Mouse (Mus musculus): ENCODE measurements at regions not wholly inside any gene's neighbourhood (a gene's known extent, or its start where the extent isn't known, plus 50 kb on each side); places are given as distances from the start of the nearest gene placed in this dataset.

DNA sequence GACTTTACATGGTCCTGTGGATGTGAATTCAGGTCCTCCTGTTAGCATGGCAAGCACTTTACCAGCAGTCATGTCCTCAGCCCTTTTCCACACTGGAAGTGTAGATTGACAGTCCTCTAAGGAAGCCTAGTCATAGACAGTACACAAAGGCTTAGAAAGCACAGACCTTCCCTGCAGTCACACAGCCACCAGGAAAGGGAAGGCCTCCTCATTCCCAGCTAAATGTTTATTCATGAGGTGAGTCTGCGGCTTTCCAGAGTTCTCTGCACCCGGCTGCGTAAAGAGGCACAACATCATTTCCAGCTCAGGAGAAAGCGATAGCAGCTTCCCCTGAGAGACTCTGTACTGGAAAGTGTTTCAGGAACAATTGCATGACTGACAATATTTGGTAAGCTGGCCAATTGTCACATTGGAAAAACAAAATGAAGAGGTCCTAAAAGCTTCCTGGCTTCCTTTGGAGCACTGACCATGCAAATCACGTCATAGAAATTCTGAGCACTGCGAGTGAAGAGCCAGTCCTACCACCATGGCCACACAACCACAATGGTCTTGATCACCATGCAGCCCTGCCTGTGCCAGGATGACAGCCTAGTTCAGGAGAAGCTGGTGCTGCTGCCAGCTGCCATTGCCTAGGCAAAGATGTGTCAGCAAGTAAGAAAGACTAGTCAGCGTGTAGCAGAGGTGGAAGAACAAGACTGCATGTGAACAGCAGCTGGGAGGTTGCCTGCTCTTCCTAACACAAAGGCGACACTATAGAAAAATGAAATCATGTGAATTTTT is 252.2 kb upstream of the Tbl1xr1 start:
- H3K4me1 ChIP-seq (ENCODE audit: control insufficient read depth, insufficient read depth, low read length), result peaks cover 6% of the 10 kb centered on the region; the same call in 1 of the 2 replicates

DNA sequence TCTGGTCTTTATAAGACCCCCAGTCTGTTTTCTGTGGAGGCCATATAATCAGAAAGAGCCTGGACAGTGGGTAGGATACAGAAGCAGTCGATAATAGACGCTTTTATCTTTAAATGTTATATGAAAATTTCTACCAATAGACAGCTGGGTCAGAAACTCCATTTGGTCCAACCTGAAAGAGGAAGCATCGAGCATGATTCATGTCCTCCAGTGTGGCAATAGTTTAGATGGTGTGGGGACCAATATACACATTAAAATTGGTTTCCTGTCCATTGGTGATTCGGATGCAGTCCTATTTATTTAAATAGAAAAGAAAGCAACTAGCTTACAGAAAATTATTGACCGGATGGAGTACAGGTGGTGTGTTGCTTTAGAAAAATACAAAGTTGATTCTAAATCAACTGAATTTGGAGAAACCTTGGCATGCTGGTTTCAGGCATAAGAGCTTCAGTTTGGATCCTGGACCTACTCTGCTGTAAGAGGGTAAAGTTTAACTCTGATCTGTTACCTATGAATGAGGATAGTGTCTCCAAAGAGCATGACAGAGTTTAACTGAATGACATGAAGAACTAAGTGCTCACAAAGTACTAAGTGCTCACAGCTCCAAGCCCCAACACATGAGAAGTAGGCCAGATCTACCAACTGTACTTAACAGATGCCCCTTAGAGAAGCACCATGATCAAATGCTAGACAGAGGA is 251.4 kb upstream of the Tbl1xr1 start:
- no peak overlapping the region for H3K4me3 ChIP-seq (ENCODE audit: insufficient read depth, low read depth, low read length)
- 88% methylated on average over 5 of the region's 5 CpGs for WGBS
- peak overlapping the region; percentile 52; the same call in 1 of the 2 replicates for H3K27ac ChIP-seq (ENCODE audit: insufficient read depth, low read depth, low read length)
- no peaks in the 10 kb centered on the region for H3K27me3 ChIP-seq (replicated peaks; ENCODE audit: control insufficient read depth, insufficient read depth, low read length)
- no peak for TF ChIP-seq CTCF (conservative IDR thresholded peaks at IDR 0.05; ENCODE audit: insufficient read depth, insufficient read length, low read depth, low read length)
- TF ChIP-seq POLR2A (IDR thresholded peaks at IDR 0.05; ENCODE audit: low read depth, low read length), result no peak
- DNase-seq, result peak; percentile 69
- H3K36me3 ChIP-seq (ENCODE audit: control insufficient read depth, insufficient read depth, low read length), result no peaks in the 10 kb centered on the region
- peaks cover 6% of the 10 kb centered on the region; the same call in 1 of the 2 replicates for H3K4me1 ChIP-seq (ENCODE audit: control insufficient read depth, insufficient read depth, low read length)

More for the DNA sequence above, 252.2 kb upstream of the Tbl1xr1 start:
- 62% methylated on average over 8 of the region's 8 CpGs for WGBS
- Histone ChIP-seq H3K36me3 (ENCODE audit: control insufficient read depth, insufficient read depth, low read length) (no peaks in the 10 kb centered on the region), H3K4me3 (ENCODE audit: insufficient read depth, low read depth, low read length) (no peak overlapping the region), H3K27ac (ENCODE audit: insufficient read depth, low read depth, low read length) (no peak overlapping the region), H3K27me3 (replicated peaks; ENCODE audit: control insufficient read depth, insufficient read depth, low read length) (no peaks in the 10 kb centered on the region)
- TF ChIP-seq POLR2A (IDR thresholded peaks at IDR 0.05; ENCODE audit: low read depth, low read length) (no peak), CTCF (conservative IDR thresholded peaks at IDR 0.05; ENCODE audit: insufficient read depth, insufficient read length, low read depth, low read length) (no peak)
- DNase-seq, result no peak

DNA sequence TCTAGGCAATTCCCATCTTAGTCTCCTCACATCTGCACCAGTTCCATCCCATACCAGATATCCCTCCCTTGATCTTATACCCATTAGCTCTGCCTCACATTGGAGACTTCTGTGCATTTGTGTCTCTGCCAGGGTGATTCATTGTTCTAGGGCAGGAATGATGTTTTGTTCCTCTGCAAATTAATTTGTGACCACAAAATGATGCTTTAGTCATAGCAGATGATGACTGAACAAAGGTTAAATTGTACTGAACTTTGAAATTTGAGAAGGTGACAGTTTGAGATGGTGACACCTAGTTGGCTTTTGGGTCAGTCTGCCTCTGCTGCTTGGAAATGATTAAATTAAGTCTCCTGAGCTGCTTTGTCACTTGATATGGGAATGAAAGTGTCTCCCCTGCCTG is 248.8 kb upstream of the Tbl1xr1 start:
- Histone ChIP-seq H3K4me3 (ENCODE audit: insufficient read depth, low read depth, low read length) (no peak overlapping the region), H3K4me1 (ENCODE audit: control insufficient read depth, insufficient read depth, low read length) (peaks cover 6% of the 10 kb centered on the region; the same call in 1 of the 2 replicates), H3K27me3 (replicated peaks; ENCODE audit: control insufficient read depth, insufficient read depth, low read length) (no peaks in the 10 kb centered on the region), H3K27ac (ENCODE audit: insufficient read depth, low read depth, low read length) (no peak overlapping the region), H3K36me3 (ENCODE audit: control insufficient read depth, insufficient read depth, low read length) (no peaks in the 10 kb centered on the region)
- TF ChIP-seq CTCF (conservative IDR thresholded peaks at IDR 0.05; ENCODE audit: insufficient read depth, insufficient read length, low read depth, low read length) (no peak), POLR2A (IDR thresholded peaks at IDR 0.05; ENCODE audit: low read depth, low read length) (no peak)
- peak; percentile 37 for DNase-seq

DNA sequence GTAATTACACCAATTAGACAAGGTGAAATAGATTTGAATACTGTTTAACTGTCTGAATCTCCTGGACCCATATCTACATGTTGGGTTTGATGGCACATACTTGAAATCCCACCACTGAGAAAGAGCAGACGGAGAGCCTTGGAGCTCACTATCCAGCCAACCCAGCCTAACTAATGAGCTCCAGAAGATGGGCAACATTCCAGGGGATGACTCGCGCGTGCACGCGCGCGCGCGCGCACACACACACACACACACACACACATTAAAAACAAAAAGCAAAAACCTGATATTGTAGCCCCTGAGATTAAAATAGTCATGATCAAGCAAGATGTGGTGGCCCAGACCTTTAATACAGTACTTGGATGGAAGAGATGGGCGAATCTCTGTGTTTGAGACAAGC is 243.3 kb upstream of the Tbl1xr1 start:
- DNase-seq, result no peak
- H3K27me3 ChIP-seq (replicated peaks; ENCODE audit: control insufficient read depth, insufficient read depth, low read length), result no peaks in the 10 kb centered on the region
- H3K4me3 ChIP-seq (ENCODE audit: insufficient read depth, low read depth, low read length), result no peak overlapping the region
- no peaks in the 10 kb centered on the region for H3K4me1 ChIP-seq (ENCODE audit: control insufficient read depth, insufficient read depth, low read length)
- H3K36me3 ChIP-seq (ENCODE audit: control insufficient read depth, insufficient read depth, low read length), result no peaks in the 10 kb centered on the region
- no peak overlapping the region for H3K27ac ChIP-seq (ENCODE audit: insufficient read depth, low read depth, low read length)
- WGBS, result 98% methylated on average over 12 of the region's 12 CpGs
- no peak for TF ChIP-seq POLR2A (IDR thresholded peaks at IDR 0.05; ENCODE audit: low read depth, low read length)
- TF ChIP-seq CTCF (conservative IDR thresholded peaks at IDR 0.05; ENCODE audit: insufficient read depth, insufficient read length, low read depth, low read length), result no peak

DNA sequence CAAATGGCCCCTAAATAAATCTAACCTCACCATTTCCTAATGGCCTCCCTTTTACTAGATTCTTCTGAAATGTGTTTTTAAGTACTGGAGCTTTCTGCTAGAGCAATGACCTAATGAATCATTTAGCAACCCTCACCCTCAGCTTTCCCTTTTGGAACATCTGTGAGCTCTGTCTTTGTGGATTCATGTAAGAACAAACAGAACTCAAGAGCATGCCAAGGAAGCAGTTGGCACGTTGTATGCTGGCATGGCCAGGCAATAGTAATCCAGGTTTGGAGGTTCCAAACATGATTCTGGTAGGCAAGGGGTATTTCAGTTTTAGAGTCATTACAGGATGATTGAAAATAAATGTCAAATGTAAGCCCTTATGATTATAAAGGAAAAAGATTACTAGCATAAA is 240.9 kb upstream of the Tbl1xr1 start:
- peak; percentile 31 for DNase-seq
- WGBS, result 65% methylated on average over 1 of the region's 1 CpGs

DNA sequence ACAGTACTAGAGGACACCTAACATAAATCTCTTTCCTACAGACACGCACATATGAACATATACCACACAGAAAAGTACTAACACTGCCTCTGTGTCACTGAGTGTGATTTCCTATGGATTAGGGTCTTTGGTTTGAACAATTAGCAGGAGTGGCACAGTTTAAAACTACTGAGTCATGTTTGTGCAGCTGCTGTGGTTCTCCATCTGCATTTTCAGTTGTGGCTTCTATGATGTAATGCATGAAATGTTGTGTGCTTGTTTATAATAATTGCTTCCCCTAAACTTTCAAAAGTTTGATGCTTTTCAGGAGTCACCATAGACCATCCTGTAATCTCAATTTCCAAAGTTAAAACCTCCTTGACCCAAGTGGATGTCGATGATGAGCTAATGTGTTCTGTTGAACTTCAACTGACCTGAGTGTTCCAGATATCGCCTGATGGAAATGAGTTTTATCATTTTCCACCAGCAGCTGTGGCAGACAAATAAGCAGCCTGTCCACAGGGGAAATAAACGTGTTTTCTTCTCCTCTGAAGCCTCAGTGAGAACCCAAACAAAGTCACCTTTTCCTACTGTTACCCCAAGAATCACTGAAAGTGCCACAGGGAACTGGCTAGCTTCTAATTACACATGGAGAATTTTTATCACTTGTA is 239.0 kb upstream of the Tbl1xr1 start:
- Histone ChIP-seq H3K27me3 (replicated peaks; ENCODE audit: control insufficient read depth, insufficient read depth, low read length) (no peaks in the 10 kb centered on the region), H3K27ac (ENCODE audit: insufficient read depth, low read depth, low read length) (no peak overlapping the region), H3K4me1 (ENCODE audit: control insufficient read depth, insufficient read depth, low read length) (no peaks in the 10 kb centered on the region), H3K4me3 (ENCODE audit: insufficient read depth, low read depth, low read length) (no peak overlapping the region), H3K36me3 (ENCODE audit: control insufficient read depth, insufficient read depth, low read length) (no peaks in the 10 kb centered on the region)
- no peak for TF ChIP-seq CTCF (conservative IDR thresholded peaks at IDR 0.05; ENCODE audit: insufficient read depth, insufficient read length, low read depth, low read length)
- no peak for DNase-seq
- 74% methylated on average over 4 of the region's 4 CpGs for WGBS

More for the DNA sequence above, 240.9 kb upstream of the Tbl1xr1 start:
- Histone ChIP-seq H3K27ac (ENCODE audit: insufficient read depth, low read depth, low read length) (no peak overlapping the region), H3K4me1 (ENCODE audit: control insufficient read depth, insufficient read depth, low read length) (no peaks in the 10 kb centered on the region), H3K27me3 (replicated peaks; ENCODE audit: control insufficient read depth, insufficient read depth, low read length) (no peaks in the 10 kb centered on the region), H3K4me3 (ENCODE audit: insufficient read depth, low read depth, low read length) (no peak overlapping the region), H3K36me3 (ENCODE audit: control insufficient read depth, insufficient read depth, low read length) (no peaks in the 10 kb centered on the region)
- TF ChIP-seq POLR2A (IDR thresholded peaks at IDR 0.05; ENCODE audit: low read depth, low read length), result no peak
- no peak for TF ChIP-seq CTCF (conservative IDR thresholded peaks at IDR 0.05; ENCODE audit: insufficient read depth, insufficient read length, low read depth, low read length)

Measured in kidney, adult 2 months (tissue).